Mouse (Mus musculus) neural tube, postnatal 0 days (tissue): Measurements from ENCODE around the gene Lsm12. TPM values are rescaled to one million over a fixed set of nuclear protein-coding genes. Genes with fewer than 3 reads are reported as not detected.

ENCODE experiments used
- microRNA-seq: library from miRNA; unstranded; fragments of <30 nt; microRNA quantifications from one replicate; pipeline ENCODE4, GENCODE M21; 2016
- polyA plus RNA-seq: library from polyadenylated mRNA; unstranded; fragments of >200 nt; fragmentation: Nextera tagmentation; extraction: Ambion mirVana; gene quantifications from 2 replicates; pipeline ENCODE4 v1.2.1, GENCODE M21; 2015

Lsm12 gene
- polyA plus RNA-seq = 136 and 156 TPM in 2 replicates

GRCm38 (mm10) chr11:102184646-102185495 lies at the start of gene Lsm12:
Lsm12 (minus strand) TSS chr11:102185296.

GRCm38 (mm10) chr11:102230006-102230741 lies 45.1 kb upstream of the Lsm12 start, which contains the start of gene Hdac5:
Hdac5 (minus strand) TSS chr11:102230166.

GRCm38 (mm10) chr11:102189461-102190436 lies 4.7 kb upstream of the Lsm12 start, which contains the start of gene G6pc3:
G6pc3 (plus strand) TSS chr11:102189620.

DNA sequence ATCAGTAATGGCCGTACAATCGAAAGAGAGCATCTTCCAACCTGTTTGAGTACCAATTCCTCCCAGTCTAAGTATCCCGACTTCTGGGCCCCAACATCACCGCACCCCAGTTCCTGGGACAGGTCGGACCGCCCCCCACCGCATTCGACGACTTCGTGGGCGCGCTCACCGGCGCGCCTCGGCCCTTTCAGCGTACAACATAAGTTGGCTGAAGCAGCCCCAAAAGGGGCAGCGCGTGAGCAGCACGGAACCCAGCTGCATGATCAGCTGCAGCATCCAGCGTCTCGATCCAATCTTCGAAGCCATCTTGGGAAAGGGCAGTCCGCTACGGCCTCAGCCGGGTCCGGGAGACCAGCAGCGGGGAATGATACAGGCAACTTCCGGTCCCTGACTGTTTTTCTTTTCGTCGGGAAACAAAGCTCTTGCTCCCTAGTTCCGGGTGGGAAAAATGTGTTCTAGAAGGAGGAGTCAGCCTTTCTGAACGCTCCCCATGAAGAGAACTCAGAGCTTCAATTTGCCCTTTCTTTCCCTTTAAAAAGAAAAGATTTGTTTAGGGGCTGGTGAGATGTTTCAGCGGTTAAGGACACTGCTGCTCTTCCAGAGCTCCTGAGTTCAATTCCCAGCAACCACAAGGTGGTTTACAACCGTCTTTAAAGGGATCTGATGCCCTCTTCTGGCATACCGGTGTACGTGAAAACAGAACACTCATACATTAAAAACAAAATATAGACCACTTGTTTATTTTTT lies 28.9 kb downstream of the Lsm12 start, which contains the start of gene Tmem101:
TSS of gene Tmem101 (minus strand) at position 366 of the 747 bp plus-strand sequence.

GRCm38 (mm10) chr11:102145471-102146001 lies 39.6 kb downstream of the Lsm12 start, which contains the start of gene Nags:
Nags (plus strand) TSS chr11:102145513.

Small RNA genes lying within 50 kb of the gene (microRNA-seq; reads per million reads assigned to microRNA genes)
- gene Mir8101 = not detected

Other genes starting within 250 kb of the Lsm12 start
- gene Sost, start 218.3 kb downstream of the Lsm12 start, polyA plus RNA-seq = 0.09 TPM in 1 of 2 replicates, not detected in the other
- gene Cfap97d1, start 201.0 kb downstream of the Lsm12 start, polyA plus RNA-seq = not detected in 2 replicates
- gene Dusp3, start 198.3 kb downstream of the Lsm12 start, polyA plus RNA-seq = 47.0 and 47.8 TPM in 2 replicates
- 44.3 and 49.5 TPM in 2 replicates for gene Mpp3, start 156.8 kb downstream of the Lsm12 start, polyA plus RNA-seq
- 0.25 and 0.27 TPM in 2 replicates for gene Cd300lg, start 143.8 kb downstream of the Lsm12 start, polyA plus RNA-seq
- gene Mpp2, start 96.8 kb downstream of the Lsm12 start, polyA plus RNA-seq = 31.5 and 37.0 TPM in 2 replicates
- gene Ppy, start 84.0 kb downstream of the Lsm12 start, polyA plus RNA-seq = not detected in 2 replicates
- 0.62 and 0.98 TPM in 2 replicates for gene Pyy, start 77.5 kb downstream of the Lsm12 start, polyA plus RNA-seq
- gene Nags, start 39.8 kb downstream of the Lsm12 start, polyA plus RNA-seq = not detected in 2 replicates
- gene Tmem101, start 28.9 kb downstream of the Lsm12 start, polyA plus RNA-seq = 42.7 and 43.3 TPM in 2 replicates
- 51.6 and 52.5 TPM in 2 replicates for gene G6pc3, start 4.3 kb upstream of the Lsm12 start, polyA plus RNA-seq
- 60.3 and 69.2 TPM in 2 replicates for gene Hdac5, start 44.9 kb upstream of the Lsm12 start, polyA plus RNA-seq
- 0.92 and 1.2 TPM in 2 replicates for gene BC030867, start 63.6 kb upstream of the Lsm12 start, polyA plus RNA-seq
- 0.55 and 0.71 TPM in 2 replicates for gene Asb16, start 83.4 kb upstream of the Lsm12 start, polyA plus RNA-seq
- 69.9 and 75.7 TPM in 2 replicates for gene Tmub2, start 99.6 kb upstream of the Lsm12 start, polyA plus RNA-seq
- 29.2 and 32.9 TPM in 2 replicates for gene Atxn7l3, start 111.3 kb upstream of the Lsm12 start, polyA plus RNA-seq
- gene Ubtf, start 134.4 kb upstream of the Lsm12 start, polyA plus RNA-seq = 70.3 and 72.4 TPM in 2 replicates
- 0.32 and 0.57 TPM in 2 replicates for gene Slc4a1, start 180.9 kb upstream of the Lsm12 start, polyA plus RNA-seq
- gene Rundc3a, start 208.1 kb upstream of the Lsm12 start, polyA plus RNA-seq = 125 and 137 TPM in 2 replicates
- gene Slc25a39, start 222.7 kb upstream of the Lsm12 start, polyA plus RNA-seq = 168 and 172 TPM in 2 replicates
- 115 and 118 TPM in 2 replicates for gene Grn, start 245.0 kb upstream of the Lsm12 start, polyA plus RNA-seq